Mouse (Mus musculus) heart, postnatal 14 days (tissue): Measurements from ENCODE around the gene Egln3. TPM values are rescaled to one million over a fixed set of nuclear protein-coding genes. Genes with fewer than 3 reads are reported as not detected.

Source experiments
- DNase-seq, 2 experiments: peaks; one replicate each; pipeline ENCODE4 v3.0.0; 2021 to 2022
- intact Hi-C: fragments of 180-260 bp; cut with DNase I; formaldehyde crosslinking; loops from one replicate; pipeline ENCODE4 v1.15.1; 2025
- total RNA-seq, 2 experiments: library from RNA; stranded (reverse); gene quantifications; 2 replicates each; pipeline ENCODE4 v1.2.3; 2021

The Egln3 gene
- total RNA-seq, 2 experiments from 2014 or later: 65.7 to 75.7 TPM

GRCm38 (mm10) chr12:54164724-54165050 is 39.0 kb downstream of the Egln3 start:
- intact Hi-C loops: loop anchor here (5.0 kb wide), 2 partner anchors 52 to 323 kb away; no protein-coding TSS in a partner anchor
- no peak for DNase-seq

- no peak for DNase-seq
- intact Hi-C loops: loop anchor here (5.0 kb wide), 2 partner anchors 52 to 323 kb away; no protein-coding TSS in a partner anchor
Observed at GRCm38 (mm10) chr12:54164040-54164723, 39.5 kb downstream of the Egln3 start.

GRCm38 (mm10) chr12:54163166-54163565 is 40.5 kb downstream of the Egln3 start:
- intact Hi-C loops: loop anchor here (5.0 kb wide), 2 partner anchors 51 to 324 kb away; no protein-coding TSS in a partner anchor
- DNase-seq: no peak

- DNase-seq: peak; percentile 18 to 20
- intact Hi-C loops: loop anchor here (5.0 kb wide), 2 partner anchors 50 to 325 kb away; no protein-coding TSS in a partner anchor
Observed at GRCm38 (mm10) chr12:54162637-54163131, 41.0 kb downstream of the Egln3 start.

GRCm38 (mm10) chr12:54161468-54162202 is 42.0 kb downstream of the Egln3 start:
- DNase-seq: no peak
- intact Hi-C loops: loop anchor here (5.0 kb wide), 2 partner anchors 49 to 326 kb away; no protein-coding TSS in a partner anchor

GRCm38 (mm10) chr12:54160279-54160678 is 43.4 kb downstream of the Egln3 start:
- DNase-seq: no peak
- intact Hi-C loops: loop anchor here (5.0 kb wide), 2 partner anchors 48 to 327 kb away; no protein-coding TSS in a partner anchor

GRCm38 (mm10) chr12:54154771-54155170 is 48.9 kb downstream of the Egln3 start:
- DNase-seq: no peak
- intact Hi-C loops: no loop called here

- intact Hi-C loops: no loop called here
- no peak for DNase-seq
Observed at GRCm38 (mm10) chr12:54146943-54147556, 56.6 kb downstream of the Egln3 start.
